Mouse (Mus musculus) embryo, embryonic 10.5 days (tissue): ENCODE data around the gene Trim25.
A peak's percentile ranks its signal among the peaks of the same experiment; 100 is the strongest.
"Not testable (repeated sequence)": the region's sequence is repeated elsewhere in the genome, so short reads cannot be mapped to it uniquely, and the experiment has no call there.

Experiments
- DNase-seq: peaks from one replicate; pipeline ENCODE4 v3.0.0-alpha.2; 2015; ENCODE audit warnings: low spot score

Trim25 gene

GRCm38 (mm10) chr11:88994492-88994891 is 4.7 kb upstream of the Trim25 start:
- DNase-seq = no peak

DNA sequence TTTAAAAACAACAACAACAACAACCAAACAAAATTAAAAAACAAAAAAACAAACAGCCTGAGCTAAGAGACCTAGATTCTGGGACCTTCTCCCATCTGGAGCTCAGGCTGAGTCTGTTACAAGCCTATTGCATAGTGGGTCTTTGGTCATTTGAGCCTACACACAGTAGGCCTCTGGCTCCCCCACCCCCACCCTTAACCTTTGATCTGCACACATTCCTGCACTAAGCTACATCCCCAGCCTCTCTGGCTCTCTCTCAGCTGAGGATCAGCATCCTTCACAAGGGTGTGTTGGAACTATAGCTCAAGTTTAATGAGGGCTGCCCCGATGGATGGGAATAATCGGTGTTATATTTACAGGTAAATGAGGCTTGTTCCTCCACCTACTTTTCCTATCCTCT is 3.6 kb upstream of the Trim25 start:
- DNase-seq = no peak

DNA sequence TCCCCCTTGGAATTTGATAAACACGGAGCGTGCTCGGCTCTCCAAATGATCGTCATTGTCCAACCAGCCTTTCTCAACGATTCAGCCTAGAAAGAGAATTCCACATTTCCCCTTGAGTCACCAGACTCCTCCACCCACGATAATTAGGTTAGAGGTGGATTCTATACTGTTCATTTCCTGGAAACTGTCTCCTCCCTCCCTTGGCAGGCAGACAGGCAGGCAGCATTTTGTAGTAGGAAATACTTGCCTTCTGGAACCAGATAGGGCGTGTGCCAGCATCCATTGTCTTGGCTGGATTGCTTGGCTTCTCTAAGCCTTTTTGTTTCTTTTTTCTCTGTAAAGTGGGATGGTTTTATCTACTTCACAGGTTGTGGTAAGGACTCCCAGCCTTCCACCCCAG is 2.7 kb upstream of the Trim25 start:
- no peak for DNase-seq

- not testable (repeated sequence) for DNase-seq
Measured at GRCm38 (mm10) chr11:88997343-88997742, 1.8 kb upstream of the Trim25 start.

- DNase-seq = no peak
Measured at GRCm38 (mm10) chr11:88998406-88998805, 770 bp upstream of the Trim25 start.

- no peak for DNase-seq
Measured at GRCm38 (mm10) chr11:88999723-89000526, 749 bp downstream of the Trim25 start.

GRCm38 (mm10) chr11:89000527-89000819 is 1.3 kb downstream of the Trim25 start:
- DNase-seq = no peak

DNA sequence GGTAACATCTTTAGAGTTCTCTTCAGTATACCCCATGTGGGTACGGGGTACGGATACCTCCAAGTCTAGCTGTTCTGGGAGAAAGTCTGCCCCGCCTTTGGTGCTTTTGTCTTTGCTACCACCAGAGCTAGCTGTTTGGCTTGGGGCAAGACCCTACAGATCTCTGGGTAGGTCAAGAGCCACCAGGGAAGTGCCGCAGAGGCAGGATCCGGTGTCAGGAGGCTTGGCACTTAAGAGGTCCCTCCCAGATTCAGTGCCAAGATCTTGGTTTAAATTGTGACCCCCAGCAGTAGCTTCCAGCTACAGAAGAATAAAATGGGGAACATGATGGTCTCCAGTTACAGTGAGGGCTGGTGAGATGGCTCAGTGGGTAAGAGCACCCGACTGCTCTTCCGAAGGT is 2.4 kb downstream of the Trim25 start:
- DNase-seq = no peak

GRCm38 (mm10) chr11:89002068-89002467 is 2.9 kb downstream of the Trim25 start:
- no peak for DNase-seq

- DNase-seq = no peak
Measured at GRCm38 (mm10) chr11:89002621-89003020, 3.4 kb downstream of the Trim25 start.

- peak; percentile 28 for DNase-seq
Measured at GRCm38 (mm10) chr11:89003078-89003477, 3.9 kb downstream of the Trim25 start.

GRCm38 (mm10) chr11:89003726-89004125 is 4.5 kb downstream of the Trim25 start:
- no peak for DNase-seq

DNA sequence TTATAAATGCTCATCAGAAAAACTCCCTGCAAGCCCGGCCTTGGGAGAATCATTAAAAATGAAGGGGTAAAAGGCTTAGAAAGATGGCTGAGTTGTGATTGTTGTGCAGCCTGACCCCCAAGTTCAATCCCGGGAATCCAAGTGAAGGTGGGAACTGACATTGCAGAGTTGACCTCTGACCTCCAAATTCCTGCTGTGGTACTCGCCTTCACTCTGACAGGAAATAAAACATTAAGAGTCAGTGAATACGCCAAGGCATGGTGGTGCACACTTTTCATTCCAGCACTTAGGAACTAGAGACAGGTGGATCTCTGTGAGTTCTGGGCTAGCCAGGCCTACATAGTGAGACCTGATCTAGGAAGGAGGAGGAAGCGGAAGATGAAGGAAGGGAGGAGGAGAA is 6.3 kb downstream of the Trim25 start:
- peak; percentile 22 for DNase-seq

DNA sequence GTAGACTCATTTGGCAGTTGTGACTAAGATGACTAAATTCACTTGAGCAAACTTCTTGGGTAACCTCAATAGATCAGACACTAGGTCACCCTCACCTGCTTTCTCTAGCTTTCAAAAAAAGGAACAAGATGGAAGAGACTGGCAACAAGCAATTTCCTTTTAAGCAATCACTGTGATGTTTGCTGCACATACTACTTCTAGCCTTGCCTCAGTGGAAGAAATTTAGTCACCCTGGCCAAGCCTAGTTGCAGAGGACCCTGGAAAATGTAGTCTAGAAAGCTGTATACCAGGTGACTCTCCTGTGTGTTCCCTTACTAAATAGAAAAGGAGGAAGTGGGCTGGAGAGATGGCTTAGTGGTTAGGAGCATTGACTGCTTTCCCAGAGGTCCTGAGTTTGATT is 7.2 kb downstream of the Trim25 start:
- no peak for DNase-seq

DNA sequence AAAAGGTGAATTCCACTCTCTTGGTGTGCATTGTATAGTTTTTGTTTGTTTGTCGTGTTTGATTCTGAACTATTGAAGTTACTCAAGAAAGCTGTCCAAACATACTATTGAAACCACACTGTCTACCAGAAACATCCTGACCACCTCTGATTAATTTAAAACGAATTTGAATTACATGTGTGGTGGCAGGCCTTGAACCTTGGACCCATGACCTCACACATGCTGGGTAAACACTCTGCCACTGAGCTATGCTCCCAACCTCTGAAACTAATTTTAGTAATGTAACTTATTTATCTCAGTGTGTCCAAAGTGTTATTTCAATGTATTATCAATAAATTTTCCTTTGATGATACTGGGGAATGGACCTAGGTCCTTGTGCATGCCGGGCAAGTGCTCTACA is 8.4 kb downstream of the Trim25 start:
- DNase-seq = no peak

GRCm38 (mm10) chr11:89009066-89009465 is 9.9 kb downstream of the Trim25 start:
- no peak for DNase-seq

DNA sequence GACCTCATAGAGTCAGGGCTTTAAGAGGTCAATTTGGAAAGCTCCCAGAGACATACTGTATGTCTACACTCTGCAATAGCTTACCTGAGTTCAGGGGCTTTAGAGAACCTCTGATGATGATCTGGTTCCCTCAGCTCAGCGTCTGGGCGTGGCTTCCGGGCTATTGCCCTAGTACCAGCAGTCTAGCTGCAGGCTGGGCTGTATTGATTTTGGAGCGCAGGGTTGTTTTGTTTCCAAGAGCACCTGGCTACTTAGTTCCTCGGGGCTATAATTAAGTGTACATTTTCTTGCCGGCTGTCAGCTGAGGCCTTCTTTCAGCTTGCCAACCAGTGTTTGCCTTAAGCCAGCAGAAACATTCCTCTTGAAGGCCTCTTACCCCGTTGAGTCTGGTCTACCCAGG is 10.3 kb downstream of the Trim25 start:
- DNase-seq = no peak

DNA sequence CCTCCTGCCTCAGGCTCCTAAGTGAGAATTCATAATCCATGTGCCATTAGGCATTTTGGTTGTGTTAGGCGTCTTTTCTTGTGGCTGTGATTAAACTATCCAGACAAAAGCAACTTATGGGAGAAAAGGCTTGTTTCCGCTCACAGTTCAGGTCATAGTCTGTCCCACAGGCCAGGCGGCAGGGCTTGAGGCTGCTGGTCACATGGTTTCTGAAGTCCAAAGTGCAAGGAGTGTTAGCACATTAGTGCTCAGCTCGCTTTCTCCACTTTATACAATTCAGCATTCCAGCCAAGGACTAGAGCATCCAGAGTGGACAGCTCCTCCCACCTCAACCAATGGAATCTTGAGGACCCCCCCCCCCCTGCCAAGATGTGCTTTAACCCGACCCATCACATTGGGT is 13.1 kb downstream of the Trim25 start:
- DNase-seq = no peak

DNA sequence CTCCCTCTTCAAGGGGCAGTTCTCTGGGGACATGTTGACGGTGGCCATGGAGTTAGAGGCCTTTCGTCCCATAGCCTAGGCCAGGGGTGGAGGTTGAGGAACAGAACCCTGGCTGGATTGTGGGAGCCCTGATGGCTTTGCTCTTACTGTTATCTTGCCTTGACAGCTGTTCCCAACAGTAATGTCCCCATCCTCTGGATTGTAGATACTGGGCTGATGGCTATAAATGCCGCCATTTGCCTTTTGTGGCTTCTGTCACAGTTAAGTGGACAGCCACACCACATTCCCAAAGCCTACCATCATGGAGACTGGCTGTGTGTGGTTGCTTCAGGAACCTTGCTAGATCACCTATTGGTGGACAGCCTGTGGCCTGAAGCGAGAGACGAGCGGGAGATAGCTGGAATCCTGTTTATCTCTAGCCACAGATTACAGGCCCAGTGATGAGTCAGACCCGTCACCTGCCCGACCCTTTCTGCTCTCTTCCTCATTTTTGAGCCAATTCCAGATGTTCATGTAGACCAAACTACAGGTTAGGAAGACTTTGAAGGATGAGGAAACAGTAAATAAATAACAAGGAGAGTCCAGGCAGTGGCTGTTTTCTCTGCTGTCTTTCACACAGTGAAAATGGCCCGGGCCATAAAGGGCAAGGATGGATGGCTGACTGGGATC is 18.5 kb downstream of the Trim25 start:
- no peak for DNase-seq

DNA sequence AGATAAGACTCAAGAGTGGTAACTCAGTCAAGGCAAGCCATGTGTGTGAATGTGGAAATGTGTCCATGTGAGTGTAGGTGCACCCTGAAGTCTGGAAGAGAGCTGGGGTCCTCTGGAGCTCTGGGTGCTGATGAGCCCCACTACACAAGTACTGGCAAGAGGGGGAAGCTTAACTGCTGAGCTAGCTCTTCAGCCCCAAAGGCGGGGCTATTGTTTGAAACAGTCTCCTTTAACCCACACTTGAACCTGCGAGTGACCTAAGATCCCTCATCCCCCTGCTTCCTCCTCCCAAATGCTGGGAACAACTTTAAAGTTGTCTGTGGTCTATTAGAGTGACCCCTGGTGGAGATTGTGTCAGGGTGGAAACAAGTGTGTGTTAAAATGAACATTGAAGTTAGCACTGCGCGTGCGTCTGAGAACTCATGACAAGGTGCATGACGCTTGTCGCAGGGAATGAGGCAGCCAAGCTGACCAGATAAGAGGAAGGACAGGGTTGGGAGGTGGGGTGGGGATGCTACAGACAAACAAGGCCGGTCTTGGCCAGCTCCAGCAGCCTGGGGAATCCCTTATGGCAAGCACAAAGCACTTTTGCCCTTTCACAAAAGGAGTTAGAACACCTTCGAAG is 21.6 kb downstream of the Trim25 start:
- DNase-seq = peak; percentile 64

DNA sequence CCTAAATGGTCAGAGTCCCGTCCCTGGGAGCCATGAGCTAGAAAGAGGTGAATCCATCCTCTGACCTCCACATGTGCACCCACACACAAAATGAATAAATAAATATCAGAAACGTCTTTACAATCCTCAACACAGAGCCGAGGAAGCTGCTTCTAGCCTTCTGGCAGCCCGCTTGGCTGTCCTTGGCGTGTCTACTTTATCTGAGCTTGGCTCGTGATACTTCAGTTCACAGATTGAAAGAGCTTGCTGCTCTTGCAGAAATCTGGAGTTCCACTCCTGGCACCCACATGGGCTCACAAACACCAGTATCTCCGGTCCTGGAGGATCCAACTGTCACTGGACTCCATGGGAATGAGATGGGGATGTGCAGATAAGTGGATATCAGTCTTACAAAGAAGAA is 22.5 kb downstream of the Trim25 start:
- no peak for DNase-seq

GRCm38 (mm10) chr11:89022120-89022731 is 23.1 kb downstream of the Trim25 start:
- DNase-seq = no peak

DNA sequence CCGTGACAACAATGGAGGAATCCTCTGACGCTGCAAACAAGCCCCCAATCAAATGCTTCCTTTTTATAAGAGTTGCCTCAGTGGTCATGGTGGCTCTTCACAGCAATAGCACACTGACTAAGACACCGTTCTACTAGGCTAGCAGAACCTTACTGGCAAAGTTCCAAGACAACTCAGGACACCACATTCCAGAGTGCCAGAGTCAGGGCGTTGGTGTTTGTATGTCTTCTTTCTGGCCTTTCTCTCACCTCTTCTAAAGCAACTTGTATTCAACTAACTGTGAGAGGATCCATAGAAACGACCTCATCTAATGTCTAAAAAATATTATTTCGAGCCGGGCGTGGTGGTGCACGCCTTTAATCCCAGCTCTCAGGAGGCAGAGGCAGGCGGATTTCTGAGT is 24.3 kb downstream of the Trim25 start:
- DNase-seq = no peak
